Mouse (Mus musculus) heart, postnatal 0 days (tissue): ENCODE data around the gene Tppp2.

Experiments used
- CTCF ChIP-seq: IDR thresholded peaks from 2 replicates; pipeline ENCODE4 v1.5.1; 2016; ENCODE audit warnings: antibody characterized with exemption, control low read depth, low read depth
- EP300 ChIP-seq: IDR thresholded peaks from 2 replicates; pipeline ENCODE4 v1.6.1; 2016; ENCODE audit warnings: antibody characterized with exemption, low read depth

DNA sequence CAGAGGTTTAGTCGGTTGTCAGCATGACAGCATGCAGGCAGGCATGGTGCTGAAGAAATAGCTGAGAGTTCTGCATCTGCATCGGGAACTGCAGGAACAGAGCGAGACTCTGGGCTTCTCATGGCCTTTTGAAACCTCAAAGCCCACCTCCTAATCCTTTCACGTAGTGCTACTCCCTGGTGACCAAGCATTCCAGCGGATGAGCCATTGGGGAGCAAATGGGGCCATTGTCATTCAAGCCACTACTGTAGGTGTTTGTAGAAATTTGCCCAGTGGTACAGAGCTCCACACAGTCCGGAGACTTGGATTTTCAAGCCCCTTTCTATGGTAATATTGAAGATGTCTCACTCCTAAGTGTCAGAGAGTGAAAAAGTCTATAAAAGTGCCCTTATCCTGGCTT is 32.2 kb upstream of the Tppp2 start:
- TF ChIP-seq EP300 (no peak), CTCF (no peak)
